Mouse (Mus musculus): ENCODE results near the gene Tapbpl. TPM values are rescaled to one million over a fixed set of nuclear protein-coding genes. Genes with fewer than 3 reads are reported as not detected.
"Not testable (repeated sequence)": the region's sequence is repeated elsewhere in the genome, so short reads cannot be mapped to it uniquely, and the experiment has no call there.

Gene Tapbpl
- polyA plus RNA-seq (2012; rRNA removed): 58.9 and 64.5 TPM in 2 replicates

DNA sequence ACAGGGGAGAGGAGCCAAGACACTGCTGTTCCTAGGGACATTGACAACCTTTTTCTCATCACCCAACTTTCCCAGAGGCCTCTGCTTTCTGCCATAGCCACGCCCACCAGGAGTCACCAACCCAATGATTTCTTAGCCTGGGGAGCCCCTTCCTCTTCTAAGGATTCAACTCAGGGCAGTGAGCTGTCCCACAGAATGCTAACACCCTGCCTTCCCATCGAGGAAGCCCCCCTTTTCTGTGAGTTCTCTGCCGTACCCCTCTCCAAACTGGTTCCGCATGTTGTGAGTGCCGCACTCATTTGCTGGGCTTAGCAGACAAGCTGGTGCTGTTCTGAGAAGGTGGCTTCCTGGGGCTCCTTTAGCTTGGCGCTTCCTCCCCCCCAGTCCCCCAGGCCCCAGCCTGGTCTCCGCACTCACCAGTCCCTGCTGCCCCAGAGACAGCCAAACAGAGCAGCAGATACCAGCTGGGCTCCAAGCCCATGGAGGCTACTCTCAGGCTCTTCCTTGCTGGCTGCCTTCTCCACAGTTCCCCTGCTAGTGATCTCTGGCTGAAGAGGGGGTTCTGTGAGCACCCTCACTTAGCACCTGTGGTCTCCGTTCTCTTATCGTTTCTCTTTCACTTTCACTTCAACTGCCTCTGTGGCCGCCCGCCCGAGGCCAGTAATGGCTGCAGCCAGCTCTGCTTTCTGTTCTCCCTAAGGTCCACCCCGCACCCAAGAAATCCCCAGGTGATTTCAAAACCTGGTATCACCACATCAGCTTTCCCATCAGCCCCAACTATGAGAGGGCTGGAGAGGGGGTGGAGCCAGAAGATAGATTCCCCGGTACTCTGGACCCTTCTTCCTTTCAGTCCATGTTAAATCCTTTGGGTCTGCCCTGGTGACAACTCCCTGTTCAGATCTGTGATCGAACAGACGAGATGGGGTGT, at the start of gene Tapbpl:
Gene Tapbpl (minus strand): TSS at position 744 of the 928 bp plus-strand sequence.
- under 1% methylated on average over 16 of the region's 16 CpGs for WGBS
- DNase-seq (ENCODE audit: low read depth, low spot score): no peak

DNA sequence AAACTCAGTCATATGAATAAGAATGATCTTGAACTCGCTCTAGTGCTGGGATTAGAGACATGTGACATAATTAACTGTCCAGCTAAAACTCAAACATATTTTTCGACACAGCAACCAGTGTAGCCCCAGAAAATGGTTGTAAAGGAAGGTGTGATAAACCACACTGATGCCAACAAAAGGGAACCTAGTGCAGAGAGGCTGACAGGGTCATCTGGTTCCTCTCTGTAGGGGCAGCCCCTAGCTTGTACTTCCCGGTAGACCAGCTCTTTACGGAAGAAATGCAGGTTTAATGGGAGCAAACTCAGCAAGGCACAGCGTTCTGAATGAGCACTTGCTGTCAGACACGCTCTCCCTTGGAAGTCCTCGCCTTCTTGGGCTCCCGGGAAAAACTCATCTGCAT, 48.1 kb upstream of the Tapbpl start:
- DNase-seq (ENCODE audit: low read depth, low spot score): no peak

DNA sequence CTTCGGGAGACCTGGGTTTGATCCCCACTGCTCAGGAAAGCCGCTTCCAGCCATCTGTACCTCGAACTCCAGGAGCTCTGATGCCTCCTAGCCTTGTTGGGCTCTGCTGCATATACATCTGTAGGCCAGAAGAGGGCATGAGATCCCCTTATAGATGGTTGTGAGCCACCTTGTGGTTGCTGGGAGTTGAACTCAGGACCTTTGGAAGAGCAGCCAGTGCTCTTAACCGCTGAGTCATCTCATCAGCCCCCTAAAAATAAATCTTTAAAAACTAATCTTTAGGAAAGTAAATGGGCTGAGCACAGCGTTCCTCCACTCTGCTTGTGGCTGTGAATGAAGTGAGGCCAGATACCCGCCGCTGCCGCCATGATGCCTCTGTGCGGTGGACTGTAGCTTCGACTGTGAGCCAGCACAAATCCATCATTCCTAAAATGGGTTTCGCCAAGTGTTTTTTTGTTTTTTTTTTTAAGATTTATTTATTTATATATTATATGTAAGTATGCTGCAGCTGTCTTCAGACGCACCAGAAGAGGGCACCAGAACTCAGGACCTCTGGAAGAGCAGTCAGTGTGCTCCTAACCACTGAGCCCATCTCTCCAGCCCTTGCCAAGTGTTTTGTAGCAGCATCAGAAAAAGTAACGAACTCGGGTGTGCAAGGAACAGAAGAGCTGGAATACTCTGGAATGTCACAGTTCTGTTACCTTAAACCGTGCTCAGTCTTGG, 43.3 kb upstream of the Tapbpl start:
- no peak for DNase-seq (ENCODE audit: low read depth, low spot score)
- 47% methylated on average over 15 of the region's 15 CpGs for WGBS

More for the DNA sequence above, 48.1 kb upstream of the Tapbpl start:
- 59% methylated on average over 8 of the region's 8 CpGs for WGBS

DNA sequence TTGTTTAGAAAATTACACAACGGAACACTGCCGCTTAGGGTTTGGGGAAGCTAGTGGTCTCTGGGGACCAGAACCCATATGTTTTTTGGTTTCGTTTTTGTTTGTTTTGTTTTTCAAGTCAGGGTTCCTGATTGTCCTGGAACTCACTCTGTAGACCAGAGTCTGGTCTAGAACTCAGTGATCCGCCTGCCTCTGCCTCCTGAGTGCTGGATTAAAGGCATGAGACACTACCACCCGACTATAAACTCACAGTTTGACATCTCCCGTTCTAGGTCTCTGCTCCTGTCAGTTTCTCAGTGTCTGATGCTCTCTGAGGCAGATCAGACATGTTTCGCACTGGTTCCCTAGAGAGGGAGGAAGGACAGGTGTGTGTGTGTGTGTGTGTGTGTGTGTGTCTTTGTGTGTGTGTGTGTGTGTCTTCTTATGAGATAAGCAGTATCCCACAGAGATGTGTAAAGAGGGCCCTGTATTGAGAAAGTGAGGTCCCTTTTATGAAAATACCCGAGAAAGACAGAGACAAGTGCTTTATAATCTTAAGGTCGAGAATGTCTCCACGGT, 40.6 kb upstream of the Tapbpl start:
- no peak for DNase-seq (ENCODE audit: low read depth, low spot score)
- WGBS: 75% methylated on average over 10 of the region's 10 CpGs

DNA sequence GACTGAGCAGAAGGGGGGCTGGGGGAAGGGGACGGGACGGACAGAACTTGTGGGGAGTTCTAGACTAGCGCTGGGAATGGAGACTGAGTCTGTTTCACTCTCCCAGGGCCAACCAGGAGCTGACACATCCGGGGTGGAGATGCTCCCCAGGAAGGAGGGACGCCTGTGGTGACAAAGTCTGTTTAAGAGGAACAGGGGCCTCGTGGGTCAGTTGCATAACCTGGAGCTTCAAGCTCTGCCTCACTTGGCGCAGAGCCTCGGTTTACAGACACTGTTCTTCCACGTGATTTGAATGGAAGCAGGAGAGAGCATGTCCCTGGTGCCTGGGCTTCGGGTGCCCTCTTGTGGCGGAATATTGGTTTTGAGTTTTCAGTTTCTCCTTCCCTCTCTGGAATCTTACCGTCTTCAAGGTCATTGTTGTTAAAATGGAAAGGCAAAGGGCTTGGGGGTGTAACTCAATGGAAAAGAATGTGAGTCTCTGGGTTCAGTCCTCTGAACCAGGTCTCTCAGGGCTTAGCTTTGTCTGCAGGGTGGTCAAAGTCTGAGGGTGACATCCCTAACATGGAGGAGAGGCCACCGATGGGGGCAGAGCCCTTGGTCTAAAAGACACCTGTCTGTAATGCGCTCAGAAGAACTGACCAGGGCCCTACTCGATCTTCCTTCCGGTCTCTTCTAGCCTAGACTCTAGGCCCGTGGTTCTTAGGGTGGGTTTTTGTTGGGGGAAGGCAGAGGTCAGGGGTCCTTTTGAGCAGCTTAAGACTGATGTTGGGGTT, 40.0 kb upstream of the Tapbpl start:
- WGBS: 13% methylated on average over 17 of the region's 17 CpGs
- peak; percentile 92 for DNase-seq (ENCODE audit: low read depth, low spot score)

DNA sequence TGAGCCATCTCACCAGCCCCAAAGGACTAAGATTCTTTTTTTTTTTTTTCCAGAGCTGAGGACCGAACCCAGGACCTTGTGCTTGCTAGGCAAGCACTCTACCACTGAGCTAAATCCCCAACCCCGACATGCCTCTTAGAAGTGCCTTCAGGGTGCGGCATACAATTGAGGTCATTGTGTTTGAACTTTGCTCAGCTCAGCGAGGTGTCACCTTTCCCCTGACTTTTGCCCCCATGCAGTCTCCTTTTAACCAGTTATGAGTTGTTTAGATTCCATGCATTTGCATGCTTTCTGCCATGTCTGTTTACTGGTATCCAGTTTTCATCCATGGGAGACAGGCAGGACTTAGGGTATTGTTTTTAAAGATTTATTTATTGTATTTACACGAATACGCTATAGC, 37.1 kb upstream of the Tapbpl start:
- WGBS: 25% methylated on average over 6 of the region's 6 CpGs
- DNase-seq (ENCODE audit: low read depth, low spot score): no peak

DNA sequence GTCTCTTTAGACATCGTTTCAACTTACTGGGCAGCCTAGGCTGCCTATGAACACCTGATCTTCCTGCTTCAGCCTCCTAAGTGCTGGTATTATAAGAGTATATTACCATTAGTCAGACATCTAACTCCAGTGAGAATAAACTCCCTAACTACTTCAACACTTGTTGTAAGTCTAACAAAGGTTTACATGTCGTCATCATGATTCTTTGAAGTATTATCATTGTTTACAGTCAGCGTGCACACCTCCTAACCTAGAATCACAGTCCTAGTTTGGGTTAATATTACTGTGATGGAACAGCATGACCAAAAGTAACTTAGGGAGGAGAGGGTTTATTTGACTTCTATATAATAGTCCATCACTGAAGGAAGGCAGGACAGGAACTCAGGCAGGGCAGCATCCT, 35.8 kb upstream of the Tapbpl start:
- WGBS: 61% methylated on average over 3 of the region's 3 CpGs
- DNase-seq (ENCODE audit: low read depth, low spot score): no peak

DNA sequence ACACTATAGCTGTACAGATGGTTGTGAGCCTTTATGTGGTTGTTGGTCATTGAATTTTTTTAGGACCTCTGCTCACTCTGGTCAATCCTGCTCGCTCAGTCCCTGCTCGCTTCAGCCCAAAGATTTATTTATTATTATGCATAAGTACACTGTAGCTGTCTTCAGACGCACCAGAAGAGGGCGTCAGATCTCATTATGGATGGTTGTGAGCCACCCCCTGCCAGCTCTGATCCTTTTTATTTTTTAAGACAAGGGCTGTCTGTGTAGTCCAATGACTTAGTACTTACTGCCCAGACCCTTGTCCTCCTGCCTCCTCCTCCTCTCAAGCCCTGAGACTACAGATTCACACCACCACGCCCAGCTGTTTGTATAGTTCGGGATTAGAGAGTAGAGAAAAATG, 34.9 kb upstream of the Tapbpl start:
- WGBS: 49% methylated on average over 6 of the region's 6 CpGs
- DNase-seq (ENCODE audit: low read depth, low spot score): not testable (repeated sequence)

DNA sequence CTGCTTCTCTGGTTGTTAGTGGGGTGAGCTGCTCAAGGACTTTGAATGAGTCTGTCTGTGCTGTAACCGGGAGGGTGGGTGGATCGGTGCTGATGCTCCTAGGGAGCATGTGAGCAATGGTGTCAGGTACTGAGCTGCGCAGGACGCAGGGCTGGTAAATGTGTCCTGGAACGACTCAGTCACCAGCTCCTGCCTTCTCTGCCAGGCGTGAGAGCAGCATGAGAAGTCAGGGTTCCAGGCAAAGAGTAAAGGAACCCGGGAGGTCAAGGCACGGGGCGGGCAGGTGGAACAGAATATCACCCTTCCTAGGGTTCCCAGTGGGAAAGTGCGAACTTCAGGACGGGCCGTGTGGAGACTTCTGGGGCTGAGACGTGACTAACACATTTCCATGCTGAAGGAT, 34.4 kb upstream of the Tapbpl start:
- WGBS: 81% methylated on average over 13 of the region's 13 CpGs
- no peak for DNase-seq (ENCODE audit: low read depth, low spot score)

DNA sequence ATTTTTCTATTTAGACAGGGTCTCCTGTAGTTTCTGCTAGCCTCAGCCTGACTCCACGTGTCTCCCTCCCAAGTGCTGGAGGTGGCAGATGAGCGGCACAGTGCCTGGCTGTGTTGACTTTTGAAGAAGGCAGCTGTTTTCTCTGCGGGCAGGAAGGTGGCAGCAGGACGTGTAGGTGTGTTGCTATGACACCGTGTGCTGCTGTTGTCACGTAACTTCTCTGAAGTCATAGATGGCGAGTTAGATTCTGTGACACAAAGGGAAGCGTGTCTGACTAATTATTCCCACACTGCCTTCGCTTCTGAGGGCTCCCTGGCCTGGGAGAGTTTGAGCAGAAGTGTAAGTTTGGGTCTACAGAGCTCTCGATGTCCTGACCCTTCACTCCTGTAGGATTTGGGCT, 33.6 kb upstream of the Tapbpl start:
- 33% methylated on average over 10 of the region's 10 CpGs for WGBS
- DNase-seq (ENCODE audit: low read depth, low spot score): no peak

DNA sequence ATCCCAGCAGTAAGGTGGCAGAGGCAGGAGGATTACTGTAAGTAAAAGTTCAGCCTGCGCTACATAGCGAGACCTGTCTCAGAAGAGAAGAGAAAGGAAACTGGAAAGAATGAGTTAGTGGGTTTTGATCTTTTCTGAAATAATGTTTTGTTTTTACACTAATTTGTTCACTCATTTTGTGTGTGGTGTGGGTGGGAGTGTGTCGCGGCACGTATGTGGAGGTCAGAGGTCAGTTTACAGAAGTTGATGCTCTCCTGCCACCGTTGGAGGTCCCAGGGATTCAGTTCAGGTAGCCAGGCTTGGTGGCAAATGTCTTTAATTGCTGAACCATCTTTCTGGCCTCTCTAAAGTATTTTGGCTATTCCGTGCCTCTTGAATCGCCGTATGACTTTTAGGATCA, 32.6 kb upstream of the Tapbpl start:
- WGBS: 80% methylated on average over 9 of the region's 9 CpGs
- no peak for DNase-seq (ENCODE audit: low read depth, low spot score)

DNA sequence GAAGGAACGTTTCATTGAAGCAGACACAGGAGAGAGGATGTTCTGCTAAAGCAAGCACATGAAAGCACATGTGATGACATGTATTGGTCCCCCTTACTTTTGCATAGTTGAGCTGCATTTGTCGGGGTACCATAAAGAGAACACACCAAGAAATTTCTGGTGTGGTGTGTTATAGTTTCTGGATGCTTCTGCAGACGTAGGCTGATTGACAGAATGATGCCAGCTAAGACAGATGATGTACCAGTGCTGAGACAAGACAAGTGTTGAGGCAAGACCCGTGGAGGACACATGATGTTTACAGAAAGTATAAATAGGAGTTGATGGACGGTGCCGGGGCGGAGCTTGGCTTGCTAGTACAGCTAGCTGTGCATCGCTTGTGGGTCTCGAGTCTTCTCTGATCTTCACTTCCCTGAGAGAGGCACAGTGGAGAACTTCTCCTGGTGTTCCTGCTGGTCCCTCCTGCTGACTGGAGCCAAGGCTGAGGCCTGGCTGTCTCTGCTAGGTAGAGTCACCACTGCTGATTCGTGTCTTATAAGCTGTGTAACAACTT, 28.4 kb upstream of the Tapbpl start:
- WGBS: 77% methylated on average over 10 of the region's 10 CpGs
- DNase-seq (ENCODE audit: low read depth, low spot score): no peak

DNA sequence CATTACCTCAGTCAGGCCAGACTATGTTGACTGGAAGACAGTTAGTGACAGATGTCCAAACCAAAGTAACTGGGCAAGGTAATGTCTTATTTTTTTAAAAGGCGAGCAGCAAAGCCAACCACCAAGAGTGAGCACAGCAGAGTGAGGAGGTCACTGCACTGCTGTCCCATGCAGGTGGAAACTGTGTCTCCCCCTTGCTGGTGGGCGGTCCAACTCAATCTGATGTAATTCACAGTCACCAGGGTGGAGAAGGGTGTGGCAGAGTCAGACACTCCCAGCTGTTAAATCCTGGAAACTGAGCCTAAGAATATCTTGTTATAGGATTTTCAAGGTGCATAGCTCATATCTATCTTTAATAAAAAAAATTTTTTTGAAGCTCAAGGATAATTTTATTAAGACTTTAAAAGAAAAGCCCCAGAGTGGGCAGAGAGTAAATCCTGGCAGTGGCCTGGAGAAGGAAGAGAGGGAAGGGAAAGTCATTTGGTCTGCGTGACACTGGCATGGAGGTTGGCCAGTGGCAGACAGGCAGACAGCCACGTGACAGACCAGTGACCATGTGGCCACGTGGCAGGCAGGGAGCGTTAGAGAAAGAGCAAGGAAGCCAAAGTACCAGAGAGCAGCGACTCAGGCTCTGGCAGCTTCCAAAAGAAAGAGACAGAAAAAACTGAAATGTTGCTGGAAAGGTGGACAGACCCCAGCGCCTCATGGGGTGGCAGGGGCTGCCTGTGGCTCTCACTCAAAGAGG, 24.7 kb upstream of the Tapbpl start:
- peak; percentile 53 for DNase-seq (ENCODE audit: low read depth, low spot score)
- WGBS: 36% methylated on average over 8 of the region's 8 CpGs

DNA sequence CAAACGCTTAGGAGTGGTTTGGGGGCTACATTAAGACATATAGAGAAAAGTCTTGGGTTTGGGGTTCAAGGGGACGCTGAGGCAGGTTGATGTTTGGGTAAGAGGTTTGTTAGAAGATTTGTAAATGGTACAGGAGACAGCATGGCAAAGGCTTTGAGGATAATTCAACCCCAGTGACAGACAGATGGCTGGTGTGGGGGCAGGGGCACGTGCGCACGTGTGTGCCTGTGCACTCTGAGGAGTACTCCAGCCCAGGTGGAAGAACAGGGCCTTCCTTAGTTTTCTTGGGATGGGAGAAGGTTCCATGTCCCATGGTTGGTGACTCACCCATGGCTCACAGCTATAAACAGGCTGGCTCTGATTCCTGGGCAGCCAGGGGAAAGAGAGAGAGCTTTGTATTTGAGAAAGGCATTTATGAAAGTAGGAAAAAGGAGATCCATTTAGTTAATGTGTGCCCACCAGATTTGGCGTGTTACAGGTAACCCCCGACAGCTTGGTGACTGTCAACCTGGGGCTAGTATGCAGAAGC, 23.9 kb upstream of the Tapbpl start:
- no peak for DNase-seq (ENCODE audit: low read depth, low spot score)
- whole genome bisulfite sequencing: 66% methylated on average over 7 of the region's 7 CpGs

DNA sequence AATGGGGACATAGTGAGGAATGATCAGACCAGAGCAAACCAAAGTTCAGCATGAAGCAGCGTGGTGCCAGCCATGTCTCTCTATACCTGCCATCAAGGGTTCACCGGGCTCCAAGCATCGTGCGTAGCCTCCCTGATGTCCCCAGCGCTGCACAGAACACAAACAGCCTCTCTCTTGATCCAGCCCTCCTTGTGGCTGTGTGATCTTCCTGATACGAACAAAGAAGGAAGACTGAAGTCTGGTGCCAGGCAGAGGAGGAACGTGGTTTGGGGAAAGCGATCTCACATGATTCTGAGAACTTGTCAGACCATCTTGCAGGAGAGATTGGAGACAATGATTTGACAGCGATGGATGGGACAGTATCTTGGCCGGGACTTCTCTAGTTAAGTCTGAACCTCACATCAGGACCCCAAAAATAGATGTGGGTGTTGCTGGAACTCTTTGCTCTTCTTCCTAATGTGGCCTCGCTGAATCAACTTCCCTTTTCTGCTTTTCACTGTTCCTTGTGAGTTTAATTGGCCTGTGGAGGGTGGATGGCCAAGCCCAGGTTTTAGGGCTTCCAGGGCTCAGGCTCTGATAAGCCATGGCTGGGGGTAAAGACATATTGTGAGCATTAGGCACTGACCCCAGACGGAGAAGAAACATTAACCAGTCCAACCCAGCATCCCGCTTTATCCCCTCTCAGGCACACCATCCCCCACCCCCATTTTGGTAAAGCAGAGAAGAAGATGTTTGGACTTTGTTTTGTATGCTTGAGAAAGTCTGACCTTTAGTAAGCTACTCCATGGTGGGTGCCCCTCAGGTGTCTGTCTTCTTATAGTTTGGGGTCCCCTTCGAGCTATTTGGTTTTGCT, 22.4 kb upstream of the Tapbpl start:
- no peak for DNase-seq (ENCODE audit: low read depth, low spot score)
- WGBS: 69% methylated on average over 14 of the region's 14 CpGs

DNA sequence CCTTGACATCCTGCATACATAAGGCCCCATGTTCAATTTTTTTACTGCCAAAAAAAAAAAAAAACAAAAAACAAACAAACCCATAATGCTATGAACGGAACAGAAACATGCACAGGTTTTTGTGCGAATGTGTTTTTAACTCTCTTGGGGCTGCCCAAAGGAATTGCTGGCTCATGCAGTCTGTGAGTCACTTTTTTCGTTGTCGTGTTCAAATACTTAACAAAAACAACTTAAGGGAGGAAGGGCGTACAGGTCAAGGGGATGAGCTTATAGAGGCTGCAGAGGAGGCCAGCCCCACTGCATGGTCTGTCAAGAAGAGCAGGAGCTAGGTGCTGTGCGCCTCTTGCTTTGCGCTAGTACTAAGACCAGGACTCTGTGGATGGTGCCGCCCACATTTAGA, 21.1 kb upstream of the Tapbpl start:
- DNase-seq (ENCODE audit: low read depth, low spot score): no peak
- 88% methylated on average over 8 of the region's 8 CpGs for WGBS

DNA sequence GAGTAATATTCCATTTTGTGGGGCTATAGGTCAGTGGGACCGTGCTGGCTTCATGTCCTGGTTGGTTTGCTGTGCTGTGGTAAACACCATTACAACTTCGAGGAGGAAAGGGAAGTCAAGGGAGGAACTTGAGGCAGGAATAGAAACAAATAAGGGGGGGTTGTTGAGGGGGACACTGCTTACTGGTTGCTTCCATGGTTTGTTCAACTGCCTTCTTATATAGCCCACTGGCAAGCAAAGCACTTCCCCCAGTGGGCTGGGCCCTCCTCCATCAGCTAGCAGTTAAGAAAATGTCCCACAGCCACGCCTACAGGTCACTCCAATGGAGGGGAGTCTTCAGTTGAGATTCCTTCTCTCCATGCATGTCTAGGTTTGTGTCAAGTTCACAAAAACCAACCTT, 20.6 kb upstream of the Tapbpl start:
- WGBS: 85% methylated on average over 3 of the region's 3 CpGs
- no peak for DNase-seq (ENCODE audit: low read depth, low spot score)

DNA sequence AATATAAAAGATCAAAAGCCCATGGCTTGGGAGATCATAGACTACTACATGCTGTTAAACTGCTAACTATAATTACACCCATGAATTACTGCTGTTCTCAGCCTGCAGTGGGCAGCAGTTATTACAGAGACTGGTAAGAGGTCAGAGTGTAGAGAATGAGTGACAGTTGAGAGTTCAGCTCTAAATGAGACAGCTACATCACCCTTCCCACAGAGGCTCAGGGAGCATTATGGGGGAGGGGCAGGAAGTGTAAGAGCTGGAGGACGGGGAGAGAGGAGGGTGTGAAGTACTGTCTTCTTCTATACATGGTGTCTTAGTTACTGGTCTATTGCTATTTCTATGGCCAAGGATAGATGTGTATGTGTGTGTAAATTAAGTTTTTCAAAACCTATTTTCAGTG, 12.9 kb upstream of the Tapbpl start:
- no peak for DNase-seq (ENCODE audit: low read depth, low spot score)
- 46% methylated on average over 1 of the region's 1 CpGs for WGBS
